Mouse (Mus musculus) kidney, adult 18-20 months (tissue): ENCODE results near the gene Gckr.
A peak's percentile ranks its signal among the peaks of the same experiment; 100 is the strongest.
"Not testable (repeated sequence)": the region's sequence is repeated elsewhere in the genome, so short reads cannot be mapped to it uniquely, and the experiment has no call there.

ENCODE experiments used
- DNase-seq: peaks from one replicate; pipeline ENCODE4 v3.0.0; 2021

The Gckr gene

GRCm38 (mm10) chr5:31295606-31296141 lies 1.6 kb upstream of the Gckr start, which contains the start of gene Fndc4:
TSS of gene Fndc4 (minus strand) at chr5:31296080.
- peak; percentile 34 for DNase-seq

- no peak for DNase-seq
Observed at GRCm38 (mm10) chr5:31297981-31298380, 738 bp downstream of the Gckr start.

GRCm38 (mm10) chr5:31298486-31298885 lies 1.2 kb downstream of the Gckr start:
- no peak for DNase-seq

- no peak for DNase-seq
Observed at GRCm38 (mm10) chr5:31301866-31302265, 4.6 kb downstream of the Gckr start.

GRCm38 (mm10) chr5:31303093-31303492 lies 5.8 kb downstream of the Gckr start:
- DNase-seq = no peak

GRCm38 (mm10) chr5:31312806-31313205 lies 15.6 kb downstream of the Gckr start:
- DNase-seq = no peak

- DNase-seq = peak; percentile 5
Observed at GRCm38 (mm10) chr5:31322776-31323175, 25.5 kb downstream of the Gckr start.

GRCm38 (mm10) chr5:31324085-31324484 lies 26.8 kb downstream of the Gckr start:
- DNase-seq = no peak

GRCm38 (mm10) chr5:31326850-31327249 lies 29.6 kb downstream of the Gckr start:
- DNase-seq = peak; percentile 21

GRCm38 (mm10) chr5:31328255-31328654 lies 31.0 kb downstream of the Gckr start:
- peak; percentile 50 for DNase-seq

- not testable (repeated sequence) for DNase-seq
Observed at GRCm38 (mm10) chr5:31357586-31357985, 60.3 kb downstream of the Gckr start.

GRCm38 (mm10) chr5:31360955-31361354 lies 63.7 kb downstream of the Gckr start:
- no peak for DNase-seq
